Mouse (Mus musculus) neural tube, embryonic 14.5 days (tissue): ENCODE results near the gene Il18bp. TPM values are rescaled to one million over a fixed set of nuclear protein-coding genes. Genes with fewer than 3 reads are reported as not detected.
"Not testable (repeated sequence)": the region's sequence is repeated elsewhere in the genome, so short reads cannot be mapped to it uniquely, and the experiment has no call there.

ENCODE experiments used
- ATAC-seq: fragments of 200-750 bp; cut with Nextera tagmentation; 2 replicates; pipeline ENCODE4 v1.8.0; 2017; ENCODE audit warnings: low read depth, mild to moderate bottlenecking, moderate TSS enrichment, moderate library complexity
- H3K27ac ChIP-seq: fragments of 300-500 bp; sonication (generic); 2 replicates; pipeline ENCODE4 v1.5.1; 2014; ENCODE audit warnings: low read depth, mild to moderate bottlenecking, control low read depth, low read length, moderate library complexity, mixed read lengths
- H3K27me3 ChIP-seq: fragments of 300-500 bp; sonication (generic); 2 replicates; pipeline ENCODE4 v1.6.1; 2014; ENCODE audit warnings: low read length; ENCODE audit not compliant: control insufficient read depth, insufficient read depth
- H3K36me3 ChIP-seq: fragments of 300-500 bp; sonication (generic); 2 replicates; pipeline ENCODE4 v1.6.1; 2014; ENCODE audit warnings: low read length, mixed read lengths; ENCODE audit not compliant: control insufficient read depth, insufficient read depth
- H3K4me1 ChIP-seq: fragments of 300-500 bp; sonication (generic); 2 replicates; pipeline ENCODE4 v1.6.1; 2014; ENCODE audit warnings: low read length; ENCODE audit not compliant: control insufficient read depth, insufficient read depth
- H3K4me2 ChIP-seq: fragments of 300-500 bp; sonication (generic); 2 replicates; pipeline ENCODE4 v1.6.1; 2014; ENCODE audit warnings: mild to moderate bottlenecking, low read depth, low read length, control low read depth
- H3K4me3 ChIP-seq: fragments of 300-500 bp; sonication (generic); 2 replicates; pipeline ENCODE4 v1.5.1; 2014; ENCODE audit warnings: low read depth, low read length, control low read depth, mixed read lengths
- H3K9ac ChIP-seq: fragments of 300-500 bp; sonication (generic); replicated peaks from 2 replicates; pipeline ENCODE4 v1.6.1; 2014; ENCODE audit warnings: low read depth, mild to moderate bottlenecking, control low read depth, low read length, mixed read lengths
- H3K9me3 ChIP-seq: fragments of 300-500 bp; sonication (generic); 2 replicates; pipeline ENCODE4 v1.6.1; 2016; ENCODE audit warnings: low read length; ENCODE audit not compliant: control insufficient read depth
- WGBS: fragments of 180-500 bp; shearing (Covaris S2); extraction: QIAGEN DNeasy Blood & Tissue Kit; methylation state at CpG from one replicate; pipeline ENCODE4 v1.1.7; 2014; 5-methylcytosine and 5-hydroxymethylcytosine counted together
- polyA plus RNA-seq: library from polyadenylated mRNA; unstranded; fragments of >200 nt; fragmentation: Nextera tagmentation; extraction: Ambion mirVana; gene quantifications from 2 replicates; pipeline ENCODE4 v1.2.1, GENCODE M21; 2014

The Il18bp gene
- polyA plus RNA-seq, 1 experiment from 2014 or later, result 4.7 TPM

DNA sequence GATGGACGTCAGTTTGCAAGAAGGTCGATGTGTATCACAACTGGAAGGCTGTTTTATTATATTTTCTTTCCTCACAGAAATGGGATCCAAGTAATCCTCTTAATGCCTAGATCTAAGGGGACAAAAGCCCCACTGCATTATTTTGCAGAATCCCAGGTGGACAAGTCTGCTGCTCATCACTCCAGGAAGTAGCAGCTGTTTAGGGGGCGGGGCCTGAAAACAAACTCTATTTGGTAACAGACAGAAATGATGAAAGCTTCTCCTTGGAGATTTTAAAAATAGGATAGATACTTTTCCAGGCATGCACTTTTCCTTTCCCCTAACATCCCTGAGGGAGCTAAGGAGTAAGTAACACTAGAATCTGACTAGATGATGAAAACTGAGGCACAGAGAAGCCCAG, 18.8 kb upstream of the Il18bp start:
- Histone ChIP-seq H3K9me3 (no peaks in the 10 kb centered on the region), H3K27ac (no peak overlapping the region), H3K4me2 (no peak overlapping the region), H3K36me3 (peaks cover 39% of the 10 kb centered on the region), H3K4me1 (no peaks in the 10 kb centered on the region), H3K4me3 (no peak overlapping the region), H3K9ac (no peak overlapping the region), H3K27me3 (no peaks in the 10 kb centered on the region)
- WGBS, result 96% methylated on average over 3 of the region's 3 CpGs
- no peak for ATAC-seq

GRCm38 (mm10) chr7:102035534-102035933, 17.0 kb upstream of the Il18bp start:
- no peaks in the 10 kb centered on the region for H3K4me1 ChIP-seq
- no peaks in the 10 kb centered on the region for H3K9me3 ChIP-seq
- ATAC-seq, result no peak
- H3K9ac ChIP-seq, result no peak overlapping the region
- H3K36me3 ChIP-seq, result peaks cover 55% of the 10 kb centered on the region
- H3K4me2 ChIP-seq, result no peak overlapping the region
- no peak overlapping the region for H3K4me3 ChIP-seq
- H3K27me3 ChIP-seq, result no peaks in the 10 kb centered on the region
- no peak overlapping the region for H3K27ac ChIP-seq
- 97% methylated on average over 2 of the region's 2 CpGs for WGBS

DNA sequence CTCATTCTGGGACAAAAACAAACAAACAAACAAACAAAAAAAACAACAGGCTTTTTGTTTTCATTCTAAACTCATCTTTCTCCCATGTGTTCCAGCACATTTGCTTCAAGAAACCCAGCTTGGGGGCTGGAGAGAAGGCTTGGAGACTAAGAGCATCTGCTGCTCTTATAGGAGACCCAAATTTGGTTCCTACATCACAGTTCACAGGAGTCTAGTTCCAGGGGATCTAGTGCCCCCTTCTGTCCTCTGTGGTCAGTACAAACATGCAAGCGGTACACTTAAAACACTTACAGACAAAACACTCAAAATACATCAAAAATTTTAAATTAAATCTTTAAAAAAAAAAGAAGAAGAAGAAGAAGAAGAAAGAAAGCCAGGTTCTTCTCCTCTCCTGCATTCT, 16.4 kb upstream of the Il18bp start:
- Histone ChIP-seq H3K36me3 (peaks cover 55% of the 10 kb centered on the region), H3K27me3 (no peaks in the 10 kb centered on the region), H3K4me3 (no peak overlapping the region), H3K4me1 (no peaks in the 10 kb centered on the region), H3K9ac (no peak overlapping the region), H3K4me2 (no peak overlapping the region), H3K27ac (no peak overlapping the region), H3K9me3 (no peaks in the 10 kb centered on the region)
- ATAC-seq, result no peak
- 100% methylated on average over 1 of the region's 1 CpGs for WGBS

GRCm38 (mm10) chr7:102025187-102026119, 7.0 kb upstream of the Il18bp start:
- no peak overlapping the region for H3K4me2 ChIP-seq
- H3K9me3 ChIP-seq, result no peaks in the 10 kb centered on the region
- 80% methylated on average over 2 of the region's 2 CpGs for WGBS
- no peaks in the 10 kb centered on the region for H3K27me3 ChIP-seq
- H3K9ac ChIP-seq, result no peak overlapping the region
- peaks cover 30% of the 10 kb centered on the region; the same call in 1 of the 2 replicates for H3K36me3 ChIP-seq
- no peaks in the 10 kb centered on the region for H3K4me1 ChIP-seq
- H3K27ac ChIP-seq, result no peak overlapping the region
- ATAC-seq, result no peak
- H3K4me3 ChIP-seq, result no peak overlapping the region

- no peaks in the 10 kb centered on the region for H3K4me1 ChIP-seq
- ATAC-seq, result no peak
- no peak overlapping the region for H3K4me2 ChIP-seq
- H3K9me3 ChIP-seq, result no peaks in the 10 kb centered on the region
- WGBS, result 96% methylated on average over 9 of the region's 9 CpGs
- no peak overlapping the region for H3K4me3 ChIP-seq
- no peak overlapping the region for H3K9ac ChIP-seq
- H3K27me3 ChIP-seq, result no peaks in the 10 kb centered on the region
- H3K27ac ChIP-seq, result no peak overlapping the region
- H3K36me3 ChIP-seq, result peaks cover 30% of the 10 kb centered on the region
Observed at GRCm38 (mm10) chr7:102023821-102024220, 5.3 kb upstream of the Il18bp start.

DNA sequence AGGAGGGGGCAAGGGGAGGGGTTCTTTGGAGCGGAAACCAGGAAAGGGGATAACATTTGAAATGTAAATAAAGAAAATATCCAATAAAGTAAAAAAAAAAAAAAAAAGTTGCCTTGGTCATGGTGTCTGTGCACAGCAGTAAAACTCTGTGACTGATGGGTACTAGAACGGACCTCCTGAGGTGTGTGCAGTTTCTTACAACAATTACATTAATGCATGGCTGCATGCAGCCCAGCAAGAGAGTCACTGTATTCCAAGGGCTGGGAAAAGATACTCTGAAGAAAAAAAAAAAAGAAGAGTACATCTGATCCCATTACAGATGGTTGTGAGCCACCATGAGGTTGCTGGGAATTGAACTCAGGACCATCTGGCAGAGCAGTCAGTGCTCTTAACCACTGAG, 2.4 kb upstream of the Il18bp start:
- H3K9me3 ChIP-seq, H3K27me3 ChIP-seq, H3K4me2 ChIP-seq, H3K4me1 ChIP-seq, H3K27ac ChIP-seq, H3K4me3 ChIP-seq, H3K9ac ChIP-seq: not testable (repeated sequence)
- ATAC-seq, result peak; percentile 56; the same call in 1 of the 2 replicates
- peaks cover 47% of the 10 kb centered on the region for H3K36me3 ChIP-seq
- WGBS, result 70% methylated on average over 2 of the region's 2 CpGs

GRCm38 (mm10) chr7:102019362-102019761, 872 bp upstream of the Il18bp start:
- no peak for ATAC-seq
- no peak overlapping the region for H3K9ac ChIP-seq
- no peaks in the 10 kb centered on the region for H3K9me3 ChIP-seq
- H3K4me3 ChIP-seq, result no peak overlapping the region
- no peaks in the 10 kb centered on the region for H3K27me3 ChIP-seq
- H3K27ac ChIP-seq, result no peak overlapping the region
- H3K36me3 ChIP-seq, result peaks cover 57% of the 10 kb centered on the region
- no peaks in the 10 kb centered on the region for H3K4me1 ChIP-seq
- no peak overlapping the region for H3K4me2 ChIP-seq
- 65% methylated on average over 3 of the region's 3 CpGs for WGBS

GRCm38 (mm10) chr7:102018034-102018433, 456 bp downstream of the Il18bp start:
- Histone ChIP-seq H3K27ac (no peak overlapping the region), H3K9me3 (no peaks in the 10 kb centered on the region), H3K36me3 (peaks cover 66% of the 10 kb centered on the region), H3K27me3 (no peaks in the 10 kb centered on the region), H3K4me3 (no peak overlapping the region), H3K9ac (no peak overlapping the region), H3K4me2 (no peak overlapping the region), H3K4me1 (no peaks in the 10 kb centered on the region)
- no peak for ATAC-seq
- 85% methylated on average over 7 of the region's 7 CpGs for WGBS

GRCm38 (mm10) chr7:102017452-102017851, 1.0 kb downstream of the Il18bp start:
- no peak for ATAC-seq
- H3K4me3 ChIP-seq, result no peak overlapping the region
- H3K36me3 ChIP-seq, result peaks cover 68% of the 10 kb centered on the region
- no peak overlapping the region for H3K4me2 ChIP-seq
- H3K4me1 ChIP-seq, result no peaks in the 10 kb centered on the region
- no peaks in the 10 kb centered on the region for H3K9me3 ChIP-seq
- no peak overlapping the region for H3K9ac ChIP-seq
- no peak overlapping the region for H3K27ac ChIP-seq
- no peaks in the 10 kb centered on the region for H3K27me3 ChIP-seq
- WGBS, result 90% methylated on average over 5 of the region's 5 CpGs
